ENCODE assay signal across 18 mouse cellular contexts in genomic region chr13:34859406-34859805, GRCm38 (mm10). TPM values are rescaled to one million over a fixed set of nuclear protein-coding genes. Genes with fewer than 3 reads are reported as not detected.
A peak's percentile ranks its signal among the peaks of the same experiment; 100 is the strongest.
DNase-seq lines count a peak whose midpoint lies in the region; TF ChIP-seq lines count a peak whose summit lies in the region.
"Had no signal": no experiment of that assay in that cellular context is flagged by ENCODE, and none has a peak within 500 bp of the region (broad histone marks: within the 10 kb centered on the region; RNA-seq: fewer than 3 reads in every experiment).

No protein-coding gene starts in this region.

- intact Hi-C loops in left cerebral cortex, postnatal 14 days (cut with DNase I) = no loop called here

- no peaks in the 10 kb centered on the region for H3K4me1 ChIP-seq in hindbrain, embryonic 10.5 days (replicated peaks)
- H3K4me1 ChIP-seq: embryonic facial prominence, embryonic 12.5 days; heart, embryonic 12.5 days; hindbrain, embryonic 15.5 days; midbrain, embryonic 10.5 days; neural tube, embryonic 12.5 days had no signal

- H3K27ac ChIP-seq in layer of hippocampus, adult 2 months = peak overlapping the region; percentile 57
- H3K27ac ChIP-seq in hindbrain, embryonic 10.5 days = no peak overlapping the region
- H3K27ac ChIP-seq: embryonic facial prominence, embryonic 12.5 days; hindbrain, embryonic 15.5 days; kidney, postnatal 0 days; midbrain, embryonic 10.5 days; neural tube, embryonic 12.5 days had no signal

- peaks cover 11% of the 10 kb centered on the region for H3K9me3 ChIP-seq in hindbrain, embryonic 10.5 days

- TF ChIP-seq CTCF in layer of hippocampus, adult 2 months (conservative IDR thresholded peaks at IDR 0.05) = no peak

- peak; percentile 72 for DNase-seq in right cerebral cortex, adult 18-20 months
- DNase-seq in right cerebral cortex, postnatal 14 days = no peak
- DNase-seq in layer of hippocampus, adult 2 months (ENCODE audit: low spot score in 2 of 2) = peak; percentile 37 to 58
- DNase-seq in left cerebral cortex, postnatal 14 days (ENCODE audit: low spot score in 2 of 2) = peak; percentile 54 to 75
- no peak for DNase-seq in adipocyte (ENCODE audit: low spot score)
- DNase-seq in urinary bladder, postnatal 14 days (ENCODE audit: low spot score) = no peak
- DNase-seq in hindbrain, embryonic 10.5 days (ENCODE audit: low spot score) = no peak
- DNase-seq: adrenal gland, adult 8-10 months; cerebellum, adult 18-20 months; lung, adult 2 months; lung, postnatal 4 days; spleen, adult 18-20 months had no signal

- WGBS in hindbrain, embryonic 10.5 days = 90% methylated on average over 5 of the region's 5 CpGs

- H3K4me3 ChIP-seq in layer of hippocampus, adult 2 months = no peak overlapping the region
- H3K4me3 ChIP-seq in hindbrain, embryonic 10.5 days = no peak overlapping the region
- H3K4me3 ChIP-seq: embryonic facial prominence, embryonic 12.5 days; heart, embryonic 12.5 days; hindbrain, embryonic 15.5 days; midbrain, embryonic 10.5 days; neural tube, embryonic 12.5 days had no signal

- H3K27me3 ChIP-seq in hindbrain, embryonic 10.5 days (ENCODE audit: insufficient read depth, poor library complexity, severe bottlenecking) = no peaks in the 10 kb centered on the region
- H3K27me3 ChIP-seq: embryonic facial prominence, embryonic 12.5 days; heart, embryonic 12.5 days; hindbrain, embryonic 15.5 days; neural tube, embryonic 12.5 days had no signal

- H3K36me3 ChIP-seq in hindbrain, embryonic 10.5 days = no peaks in the 10 kb centered on the region
- H3K36me3 ChIP-seq: embryonic facial prominence, embryonic 12.5 days; heart, embryonic 12.5 days; hindbrain, embryonic 15.5 days; midbrain, embryonic 10.5 days; neural tube, embryonic 12.5 days had no signal

RNA-seq across cellular contexts. Expression of gene Prpf4b, which starts 15.7 kb away (rescaled TPM):
- 10 to 100 TPM; 88.8 to 98.4 TPM for total RNA-seq in layer of hippocampus, adult 2 months (2021)
- total RNA-seq in left cerebral cortex, postnatal 14 days (2021) = 10 to 100 TPM; 80.8 to 87.3 TPM
- 44.9 and 71.1 TPM in 2 replicates for polyA plus RNA-seq in hindbrain, embryonic 10.5 days (2016; fragmentation: Nextera tagmentation; extraction: Ambion mirVana)

Comparison
In these comparisons a context has a peak if more than half of its experiments do, and no peak if none do; other contexts are left out.
1. DNase-seq: peak in right cerebral cortex, adult 18-20 months (single experiment), layer of hippocampus, adult 2 months (2 of 2) and left cerebral cortex, postnatal 14 days (2 of 2); none in right cerebral cortex, postnatal 14 days (single experiment), adipocyte (single experiment), urinary bladder, postnatal 14 days (single experiment) and hindbrain, embryonic 10.5 days (single experiment).